Mouse (Mus musculus) macrophage (primary cell): ENCODE results near the gene Plekhj1. TPM values are rescaled to one million over a fixed set of nuclear protein-coding genes. Genes with fewer than 3 reads are reported as not detected.

Experiments
- H3K27ac ChIP-seq: fragments of 350-480 bp; formaldehyde crosslinking; 2 replicates; pipeline ENCODE4 v1.9.0; 2021
- H3K36me3 ChIP-seq: fragments of 350-480 bp; formaldehyde crosslinking; 2 replicates; pipeline ENCODE4 v1.9.0; 2021; ENCODE audit errors: inconsistent target
- H3K4me3 ChIP-seq: fragments of 350-480 bp; formaldehyde crosslinking; 2 replicates; pipeline ENCODE4 v1.9.0; 2021; ENCODE audit errors: inconsistent target
- H3K79me2 ChIP-seq: fragments of 350-480 bp; formaldehyde crosslinking; 2 replicates; pipeline ENCODE4 v1.9.0; 2021; ENCODE audit errors: inconsistent target
- WGBS: methylation state at CpG from one replicate; pipeline ENCODE4 v1.1.7; 2026; ENCODE audit warnings: inconsistent platforms; ENCODE audit not compliant: missing documents; 5-methylcytosine and 5-hydroxymethylcytosine counted together
- polyA plus RNA-seq: library from polyadenylated mRNA; stranded (reverse); fragments of 250-400 nt; gene quantifications from 3 replicates; pipeline ENCODE4 v1.2.4, GENCODE M21; 2018; ENCODE audit warnings: inconsistent platforms

Plekhj1 gene
- polyA plus RNA-seq, 1 experiment from 2014 or later, result 24.5 TPM

DNA sequence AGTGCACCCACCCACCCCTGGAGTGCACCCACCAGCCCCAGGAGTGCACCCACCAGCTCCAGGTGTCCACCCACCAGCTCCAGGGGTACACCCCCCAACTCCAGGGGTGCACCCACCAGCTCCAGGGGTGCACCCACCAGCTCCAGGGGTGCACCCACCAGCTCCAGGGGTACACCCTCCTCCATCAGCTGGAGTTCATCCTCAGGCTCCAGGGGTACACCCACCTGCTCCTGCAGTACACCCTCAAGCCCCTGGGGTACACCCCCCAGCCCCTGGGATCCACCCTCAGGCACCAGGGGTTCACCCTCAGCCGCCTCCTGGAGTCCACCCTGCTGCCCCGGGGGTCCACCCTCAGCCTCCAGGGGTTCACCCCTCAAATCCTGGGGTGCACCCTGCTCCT is 5.9 kb upstream of the Plekhj1 start:
- H3K36me3 ChIP-seq, result peaks cover 29% of the 10 kb centered on the region
- peaks cover 30% of the 10 kb centered on the region for H3K79me2 ChIP-seq
- no peak overlapping the region for H3K4me3 ChIP-seq
- WGBS, result 90% methylated on average over 2 of the region's 2 CpGs
- H3K27ac ChIP-seq, result no peak overlapping the region

DNA sequence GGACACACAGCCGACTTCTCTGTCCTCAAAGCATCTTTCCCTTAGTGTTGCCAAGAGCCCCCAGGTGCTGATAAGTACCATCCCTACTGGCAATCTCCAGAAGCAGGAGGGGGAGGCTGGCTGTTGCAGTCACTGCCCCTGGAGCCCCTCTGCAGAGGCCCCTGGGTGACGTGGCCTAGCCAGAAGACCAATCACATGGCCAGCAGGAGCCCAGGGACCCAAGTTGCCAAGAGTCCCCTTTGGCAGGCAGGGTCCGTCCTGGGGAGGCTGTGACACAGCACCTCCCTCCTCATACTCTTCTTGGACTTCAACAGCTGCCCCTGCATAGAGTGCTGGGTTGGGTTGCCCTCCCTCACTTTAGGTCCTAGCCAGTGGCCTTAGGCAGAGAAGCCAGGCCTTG is 4.6 kb upstream of the Plekhj1 start:
- WGBS, result 93% methylated on average over 3 of the region's 3 CpGs

DNA sequence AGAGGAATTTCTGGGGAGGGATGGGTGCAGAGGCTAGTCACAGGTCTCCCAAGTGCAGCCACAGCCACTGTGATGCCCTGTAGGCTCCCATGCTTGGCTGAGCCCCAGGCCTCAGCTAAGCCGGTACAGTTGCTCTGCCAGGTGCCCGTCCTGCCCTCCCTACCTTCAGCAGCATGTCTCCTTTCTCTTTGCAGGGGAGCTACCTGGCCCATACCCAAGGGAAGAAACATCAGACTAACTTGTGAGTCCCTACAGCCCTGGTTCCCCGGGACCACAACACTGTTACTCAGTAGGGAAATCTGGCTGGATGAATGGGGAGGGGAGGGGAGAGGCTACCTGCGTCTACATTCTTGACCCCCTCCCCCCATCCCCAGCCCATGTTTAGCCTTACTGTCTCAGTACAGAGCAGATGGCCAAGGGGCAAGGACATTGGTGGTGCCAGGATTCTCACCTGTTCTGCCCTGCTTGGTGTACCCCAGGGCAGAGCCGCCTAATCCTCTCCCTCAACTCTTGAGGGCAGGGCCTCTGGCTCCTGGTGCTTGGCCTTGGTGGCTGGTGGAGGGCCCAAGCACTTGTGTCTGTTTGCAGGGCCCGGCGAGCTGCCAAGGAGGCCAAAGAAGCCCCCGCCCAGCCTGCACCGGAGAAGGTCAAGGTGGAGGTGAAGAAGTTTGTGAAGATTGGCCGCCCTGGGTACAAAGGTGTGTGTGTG is 3.9 kb upstream of the Plekhj1 start:
- Histone ChIP-seq H3K27ac (no peak overlapping the region), H3K36me3 (peaks cover 29% of the 10 kb centered on the region), H3K79me2 (peaks cover 40% of the 10 kb centered on the region), H3K4me3 (no peak overlapping the region)
- WGBS, result 91% methylated on average over 10 of the region's 10 CpGs

More for the DNA sequence above, 4.6 kb upstream of the Plekhj1 start:
- Histone ChIP-seq H3K4me3 (no peak overlapping the region), H3K36me3 (peaks cover 29% of the 10 kb centered on the region), H3K79me2 (peaks cover 37% of the 10 kb centered on the region), H3K27ac (no peak overlapping the region)

DNA sequence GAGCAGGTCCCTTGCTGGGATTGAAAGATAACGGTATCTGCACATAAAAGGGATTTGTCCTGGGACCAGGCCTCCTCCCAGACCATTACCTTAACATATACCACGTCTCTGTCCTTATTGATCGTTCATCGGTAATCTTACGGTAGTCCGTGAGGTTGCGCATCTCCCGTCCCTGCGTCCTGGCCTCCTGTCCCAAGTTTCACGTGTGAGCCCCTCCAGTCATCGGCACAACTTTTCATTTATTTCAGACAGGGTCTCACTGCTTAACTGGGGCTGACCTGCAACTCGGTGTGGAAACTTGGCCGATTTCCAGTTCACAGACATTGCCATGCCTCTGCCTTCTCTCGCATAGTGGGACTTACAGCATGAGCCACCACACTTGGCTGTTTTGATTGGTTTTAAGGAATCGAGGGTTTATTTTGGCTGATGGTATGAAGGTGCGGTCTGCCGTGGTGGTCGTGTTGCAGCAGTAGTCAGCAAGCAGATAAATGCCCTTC is 692 bp upstream of the Plekhj1 start:
- Histone ChIP-seq H3K79me2 (peaks cover 65% of the 10 kb centered on the region), H3K4me3 (peak overlapping the region; percentile 97), H3K36me3 (peaks cover 38% of the 10 kb centered on the region), H3K27ac (peak overlapping the region; percentile 91)
- WGBS, result 2% methylated on average over 18 of the region's 18 CpGs

DNA sequence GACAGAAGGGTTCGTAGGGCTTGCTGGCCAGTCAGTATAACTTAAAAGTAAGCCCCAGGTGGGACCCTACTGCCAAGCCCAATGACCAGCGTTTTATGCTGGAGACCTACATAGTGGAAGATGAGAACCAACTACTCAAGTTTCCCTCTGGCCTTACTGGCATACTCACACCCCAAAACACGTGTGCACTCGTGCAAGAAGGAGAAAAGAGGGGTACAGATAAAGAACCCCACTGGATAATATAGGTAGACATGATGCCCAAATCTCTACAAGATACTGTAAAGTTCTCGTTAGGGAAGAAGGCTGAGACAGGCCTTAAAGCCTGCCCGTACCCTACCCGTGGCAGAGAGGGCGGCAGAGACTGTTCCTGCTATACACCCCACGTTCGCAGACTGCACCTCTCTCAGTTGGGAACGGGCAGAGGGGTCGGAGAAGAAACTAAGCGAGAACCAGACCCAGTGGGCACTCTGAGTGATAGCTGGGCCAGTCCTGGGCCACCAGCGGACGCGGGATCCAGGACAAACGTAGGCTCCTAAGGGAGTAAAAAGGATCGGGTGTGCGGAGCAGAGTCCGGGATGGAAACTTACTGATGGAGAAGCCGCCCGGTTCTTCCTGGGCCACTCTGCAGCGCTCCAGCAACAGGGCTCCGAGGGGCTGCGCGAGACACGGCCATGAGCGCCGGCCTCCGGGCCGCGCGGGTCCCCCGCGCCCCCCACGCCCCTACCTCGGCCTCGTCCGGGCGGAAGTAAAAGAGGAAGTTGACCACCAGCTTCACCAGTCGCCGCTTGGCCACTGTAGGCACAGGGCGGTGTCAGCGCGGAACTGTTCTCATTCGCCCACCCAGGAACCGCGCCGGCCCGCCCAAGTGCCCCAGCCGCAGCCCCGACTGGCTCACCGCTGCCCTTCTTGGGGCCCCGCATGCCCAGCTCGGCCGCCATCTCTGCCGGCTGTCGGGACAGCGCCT is 958 bp downstream of the Plekhj1 start:
- WGBS, result 2% methylated on average over 59 of the region's 59 CpGs
- peak overlapping the region; percentile 91 for H3K27ac ChIP-seq
- peak overlapping the region; percentile 97 for H3K4me3 ChIP-seq
- H3K79me2 ChIP-seq, result peaks cover 65% of the 10 kb centered on the region
- peaks cover 37% of the 10 kb centered on the region; the same call in 1 of the 2 replicates for H3K36me3 ChIP-seq

DNA sequence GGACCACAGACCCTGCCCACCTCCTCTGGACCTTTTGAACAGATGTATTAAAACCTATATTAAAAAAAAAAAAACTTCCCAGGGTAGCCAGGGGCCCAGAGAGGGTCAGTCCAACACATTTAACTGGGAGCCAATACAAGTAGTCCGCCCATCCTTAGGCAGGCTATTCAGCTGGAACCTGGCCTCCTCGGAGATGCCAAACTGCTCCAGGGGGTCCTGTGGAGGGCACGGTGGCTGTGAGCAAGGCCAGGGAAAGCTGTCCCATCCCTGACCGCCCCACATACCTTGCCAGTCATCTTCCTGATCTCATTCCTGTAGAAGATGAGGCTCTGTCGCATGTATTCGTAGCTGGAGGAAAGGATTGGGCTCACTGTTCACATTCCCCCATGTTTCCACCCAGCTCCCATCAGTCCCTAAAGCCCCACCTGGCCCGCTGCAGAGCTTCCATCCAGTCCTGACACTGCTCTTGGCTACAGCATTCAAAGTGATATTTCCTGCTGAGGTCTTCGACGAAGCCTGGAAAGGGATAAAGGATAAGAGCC is 2.0 kb downstream of the Plekhj1 start:
- Histone ChIP-seq H3K79me2 (peaks cover 55% of the 10 kb centered on the region), H3K4me3 (peak overlapping the region; percentile 89; the same call in 1 of the 2 replicates), H3K27ac (no peak overlapping the region), H3K36me3 (peaks cover 27% of the 10 kb centered on the region; the same call in 1 of the 2 replicates)
- 93% methylated on average over 9 of the region's 9 CpGs for WGBS

DNA sequence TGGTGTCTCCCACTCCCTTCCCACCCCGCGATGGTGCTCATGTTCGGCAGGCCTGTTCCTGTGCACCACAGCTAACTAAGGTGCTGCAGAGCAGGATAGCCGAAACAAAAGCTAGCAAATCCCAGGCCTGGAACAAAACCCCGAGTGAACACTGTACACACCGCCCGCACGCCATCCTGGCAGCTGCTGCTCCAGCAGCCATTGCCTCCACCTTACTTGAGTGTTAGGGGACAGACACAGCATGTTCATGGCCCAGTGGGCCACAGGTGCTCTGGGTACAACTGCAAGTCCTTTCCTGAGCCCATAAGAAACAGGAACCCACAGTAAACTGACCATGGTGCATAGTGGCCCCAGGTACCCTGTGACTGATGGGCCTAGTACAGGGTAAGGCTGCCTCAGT is 3.7 kb downstream of the Plekhj1 start:
- H3K79me2 ChIP-seq, result peaks cover 39% of the 10 kb centered on the region
- H3K36me3 ChIP-seq, result peaks cover 32% of the 10 kb centered on the region; the same call in 1 of the 2 replicates
- 95% methylated on average over 8 of the region's 8 CpGs for WGBS
- no peak overlapping the region for H3K27ac ChIP-seq
- H3K4me3 ChIP-seq, result no peak overlapping the region

DNA sequence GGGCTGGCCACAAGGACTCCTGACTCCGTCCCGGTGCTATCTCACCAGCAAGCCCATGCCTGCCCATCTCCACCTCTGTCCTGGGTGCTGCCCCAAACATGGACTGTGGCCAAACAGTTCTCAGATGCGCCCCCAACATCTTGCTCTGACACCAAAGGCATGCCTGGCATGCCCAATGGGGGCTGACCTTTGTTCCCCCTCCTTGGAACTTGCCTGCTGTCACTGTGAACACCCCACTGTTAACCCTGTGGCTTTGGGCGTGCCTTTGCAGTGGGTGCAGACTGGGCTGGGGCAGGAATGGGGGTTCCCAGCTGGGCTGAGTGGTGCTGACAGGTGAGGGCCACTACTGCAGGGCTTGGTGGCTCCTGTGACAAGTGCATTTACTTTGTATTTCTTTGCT is 4.6 kb downstream of the Plekhj1 start:
- Histone ChIP-seq H3K4me3 (no peak overlapping the region), H3K27ac (no peak overlapping the region), H3K79me2 (peaks cover 30% of the 10 kb centered on the region), H3K36me3 (peaks cover 40% of the 10 kb centered on the region)
- 93% methylated on average over 4 of the region's 4 CpGs for WGBS

DNA sequence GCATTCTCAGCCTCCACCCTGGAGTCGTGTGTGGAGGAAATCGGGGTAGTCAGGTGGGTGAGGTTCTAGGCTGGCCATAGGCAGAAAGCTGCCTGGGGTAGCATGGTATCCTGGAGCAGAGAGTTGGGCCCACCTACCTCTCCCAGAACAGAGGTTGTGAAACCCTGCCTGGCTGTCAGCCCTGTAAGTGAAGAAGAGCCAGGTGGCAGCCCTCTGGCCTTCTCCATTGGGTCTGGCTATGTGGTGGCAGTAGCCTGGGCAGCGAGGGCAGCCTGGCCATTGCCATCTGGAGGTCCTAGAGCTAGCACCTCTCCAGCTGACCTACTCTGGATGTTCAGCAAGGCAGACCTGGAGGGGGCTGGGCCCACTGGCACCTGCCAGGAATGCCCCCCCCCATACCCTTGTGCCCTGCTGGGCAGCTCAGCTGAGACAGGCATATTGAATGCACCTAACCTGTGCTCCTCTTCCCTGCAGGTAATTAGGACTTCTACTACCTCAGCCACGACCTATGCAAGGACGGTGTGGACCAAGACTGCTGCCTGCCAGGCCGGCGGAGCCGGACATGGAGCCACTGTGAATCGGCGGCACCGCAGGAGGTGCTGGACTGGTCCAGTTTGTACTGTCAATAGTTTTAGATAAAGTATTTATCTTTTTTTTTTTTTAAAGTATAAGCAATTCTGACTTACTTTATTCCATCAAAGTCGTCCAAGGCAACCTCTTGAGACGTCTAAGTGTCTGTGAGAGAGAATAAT is 5.2 kb downstream of the Plekhj1 start:
- Histone ChIP-seq H3K4me3 (no peak overlapping the region), H3K27ac (no peak overlapping the region), H3K79me2 (peaks cover 29% of the 10 kb centered on the region), H3K36me3 (peaks cover 46% of the 10 kb centered on the region)
- WGBS, result 88% methylated on average over 13 of the region's 13 CpGs

DNA sequence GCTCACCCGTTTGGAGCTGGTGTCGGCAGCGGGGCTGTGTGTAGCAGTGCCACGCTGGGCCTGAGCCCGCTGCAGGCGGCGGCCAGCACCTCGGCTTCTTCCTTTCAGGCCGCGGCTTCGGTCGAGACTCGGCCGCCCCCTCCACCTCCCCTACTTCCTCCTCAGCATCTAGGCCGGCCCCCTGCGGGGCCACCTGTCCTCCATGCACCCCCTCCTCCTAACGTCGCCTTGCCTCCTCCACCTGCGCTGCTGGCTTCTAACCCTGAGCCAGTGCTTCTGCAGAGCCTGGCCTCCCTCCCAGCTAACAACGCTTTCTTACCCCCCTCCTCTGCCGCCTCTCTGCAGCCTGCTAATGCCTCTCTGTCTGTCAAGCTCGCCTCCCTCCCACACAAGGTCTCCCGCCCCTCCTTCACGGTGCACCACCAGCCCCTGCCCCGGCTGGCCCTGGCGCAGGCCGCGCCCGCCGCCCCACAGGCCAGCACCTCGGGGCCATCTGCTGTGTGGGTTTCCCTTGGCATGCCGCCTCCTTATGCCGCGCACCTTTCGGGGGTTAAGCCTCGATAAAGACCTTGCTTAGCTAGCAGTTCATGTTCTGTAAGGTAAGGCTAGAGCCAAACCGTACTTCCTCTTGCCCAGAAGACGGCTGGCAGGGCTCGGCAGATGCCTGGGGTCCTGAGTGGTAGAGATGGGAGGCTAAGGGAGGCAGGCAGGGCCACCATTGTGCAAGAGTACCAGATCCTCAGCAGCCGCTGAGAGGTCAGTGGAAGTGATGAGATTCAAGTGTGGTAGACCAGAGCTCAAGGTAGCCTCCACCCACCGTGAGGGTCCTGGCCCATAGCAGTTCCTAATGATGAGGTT is 6.0 kb downstream of the Plekhj1 start:
- no peak overlapping the region for H3K4me3 ChIP-seq
- no peak overlapping the region for H3K27ac ChIP-seq
- peaks cover 54% of the 10 kb centered on the region for H3K36me3 ChIP-seq
- peaks cover 26% of the 10 kb centered on the region for H3K79me2 ChIP-seq
- WGBS, result 50% methylated on average over 39 of the region's 41 CpGs

DNA sequence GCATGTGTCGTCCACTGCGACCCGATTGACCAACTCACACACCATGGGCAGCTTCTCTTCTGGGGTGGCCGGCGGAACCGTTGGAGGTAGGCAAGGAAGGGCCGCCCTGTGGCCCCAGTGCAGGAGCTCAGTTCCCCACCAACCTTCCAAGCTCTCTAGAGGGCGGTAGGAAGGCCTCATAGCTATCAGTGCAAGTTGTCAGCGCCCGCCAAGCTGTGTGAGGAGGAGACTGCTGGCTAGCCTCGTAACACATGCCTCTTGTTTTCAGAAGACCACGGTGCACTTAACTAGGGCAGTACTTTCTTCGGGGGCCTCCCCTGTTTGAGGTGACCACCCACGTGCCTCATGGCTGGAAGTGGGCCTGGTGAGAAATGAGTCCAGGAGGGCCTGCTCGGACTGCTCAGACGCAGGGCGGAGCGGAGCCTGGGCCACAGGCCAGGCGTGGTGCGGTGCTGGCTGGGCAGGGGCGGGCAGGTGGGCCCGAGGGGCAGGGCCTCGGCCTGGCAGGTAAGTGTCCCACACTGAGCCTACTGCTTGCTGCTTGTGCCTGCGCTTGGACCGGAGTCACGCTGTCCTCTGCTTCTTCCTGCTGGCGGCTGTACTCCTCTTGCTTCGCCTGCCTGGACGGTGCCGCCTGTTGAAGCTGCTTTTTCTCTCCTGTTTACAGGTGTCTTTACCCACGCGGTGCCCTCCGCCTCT is 6.8 kb downstream of the Plekhj1 start:
- Histone ChIP-seq H3K27ac (no peak overlapping the region), H3K79me2 (peaks cover 18% of the 10 kb centered on the region), H3K4me3 (no peak overlapping the region), H3K36me3 (peaks cover 58% of the 10 kb centered on the region)
- 71% methylated on average over 33 of the region's 33 CpGs for WGBS

DNA sequence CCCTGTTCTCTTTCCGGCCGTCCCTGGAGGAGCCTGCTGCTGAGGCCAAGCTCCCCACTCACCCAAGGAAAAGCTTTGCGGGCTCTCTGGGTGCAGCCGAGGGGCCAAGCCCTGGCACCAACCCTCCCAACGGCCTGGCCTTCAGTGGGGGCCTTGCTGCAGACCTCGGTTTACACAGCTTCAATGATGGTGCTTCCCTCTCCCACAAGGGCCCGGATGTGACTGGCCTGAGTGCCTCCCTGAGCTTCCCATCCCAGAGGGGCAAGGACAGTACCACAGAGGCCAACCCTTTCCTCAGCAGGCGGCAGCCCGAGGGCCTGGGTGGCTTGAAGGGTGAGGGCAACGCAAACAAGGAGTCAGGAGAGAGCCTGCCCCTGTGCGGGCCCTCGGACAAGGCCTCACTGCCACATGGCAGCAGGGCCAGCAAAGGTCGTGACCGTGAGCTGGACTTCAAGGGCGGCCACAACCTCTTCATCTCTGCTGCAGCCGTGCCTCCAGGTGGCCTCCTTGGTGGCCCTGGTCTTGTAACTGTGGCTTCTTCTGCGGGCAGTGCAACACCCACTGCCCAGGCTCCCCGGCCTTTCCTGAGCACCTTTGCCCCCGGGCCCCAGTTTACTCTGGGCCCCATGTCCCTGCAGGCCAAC is 7.5 kb downstream of the Plekhj1 start:
- Histone ChIP-seq H3K27ac (no peak overlapping the region), H3K79me2 (peaks cover 11% of the 10 kb centered on the region), H3K4me3 (no peak overlapping the region), H3K36me3 (peaks cover 65% of the 10 kb centered on the region)
- 96% methylated on average over 19 of the region's 19 CpGs for WGBS
